Mouse (Mus musculus) kidney, embryonic 14.5 days (tissue): ENCODE data around the gene Gabrp. TPM values are rescaled to one million over a fixed set of nuclear protein-coding genes. Genes with fewer than 3 reads are reported as not detected.

Source experiments
- ATAC-seq: fragments of 200-750 bp; cut with Nextera tagmentation; 2 replicates; pipeline ENCODE4 v1.8.0; 2017; ENCODE audit warnings: moderate number of reproducible peaks, mild to moderate bottlenecking, moderate TSS enrichment, moderate library complexity; ENCODE audit not compliant: low FRiP score, low TSS enrichment
- H3K27ac ChIP-seq: fragments of 300-500 bp; sonication (generic); 2 replicates; pipeline ENCODE4 v1.5.1; 2014; ENCODE audit warnings: low read depth, mild to moderate bottlenecking, low read length, moderate library complexity, mixed read lengths
- H3K27me3 ChIP-seq: fragments of 300-500 bp; sonication (generic); 2 replicates; pipeline ENCODE4 v1.6.1; 2014; ENCODE audit warnings: mild to moderate bottlenecking, low read length; ENCODE audit not compliant: control insufficient read depth, insufficient read depth
- H3K36me3 ChIP-seq: fragments of 300-500 bp; sonication (generic); 2 replicates; pipeline ENCODE4 v1.6.1; 2014; ENCODE audit warnings: low read length, mixed read lengths; ENCODE audit not compliant: control insufficient read depth, insufficient read depth
- H3K4me1 ChIP-seq: fragments of 300-500 bp; sonication (generic); 2 replicates; pipeline ENCODE4 v1.6.1; 2014; ENCODE audit warnings: low read length, mixed read lengths; ENCODE audit not compliant: control insufficient read depth, insufficient read depth
- H3K4me2 ChIP-seq: fragments of 300-500 bp; sonication (generic); replicated peaks from 2 replicates; pipeline ENCODE4 v1.6.1; 2014; ENCODE audit warnings: low read depth, mild to moderate bottlenecking, low read length
- H3K4me3 ChIP-seq: fragments of 300-500 bp; sonication (generic); 2 replicates; pipeline ENCODE4 v1.5.1; 2014; ENCODE audit warnings: mild to moderate bottlenecking, low read length
- H3K9ac ChIP-seq: fragments of 300-500 bp; sonication (generic); 2 replicates; pipeline ENCODE4 v1.6.1; 2014; ENCODE audit warnings: low read depth, mild to moderate bottlenecking, low read length, moderate library complexity
- H3K9me3 ChIP-seq: fragments of 300-500 bp; sonication (generic); 2 replicates; pipeline ENCODE4 v1.6.1; 2016; ENCODE audit warnings: low read length; ENCODE audit not compliant: control insufficient read depth
- WGBS: fragments of 180-500 bp; shearing (Covaris S2); extraction: QIAGEN DNeasy Blood & Tissue Kit; methylation state at CpG from one replicate; pipeline ENCODE4 v1.1.7; 2014; 5-methylcytosine and 5-hydroxymethylcytosine counted together
- polyA plus RNA-seq: library from polyadenylated mRNA; unstranded; fragments of >200 nt; fragmentation: Nextera tagmentation; extraction: Ambion mirVana; gene quantifications from 2 replicates; pipeline ENCODE4 v1.2.1, GENCODE M21; 2014

The Gabrp gene
- polyA plus RNA-seq, 1 experiment from 2014 or later = 0.68 TPM

DNA sequence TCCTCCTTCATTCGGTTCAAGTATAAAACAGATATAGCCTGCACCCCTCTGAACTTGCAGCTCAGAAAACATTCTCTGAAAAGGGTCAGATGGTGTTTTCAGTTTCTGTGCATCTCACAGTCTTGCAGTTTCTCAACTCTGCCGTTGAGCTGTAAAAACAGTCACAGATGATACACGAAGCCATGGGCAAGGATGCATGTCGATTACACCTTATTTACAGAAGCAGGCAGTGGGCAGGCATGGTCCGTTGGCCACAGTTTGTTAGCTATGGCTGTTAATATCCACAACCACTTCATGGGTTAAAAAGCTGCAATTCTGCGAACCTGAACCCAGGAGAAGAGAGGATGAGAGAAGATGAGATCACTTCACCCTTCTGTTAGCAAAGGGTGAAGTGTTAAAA, 7.9 kb upstream of the Gabrp start:
- Histone ChIP-seq H3K27ac (no peak overlapping the region), H3K36me3 (no peaks in the 10 kb centered on the region), H3K4me2 (no peak overlapping the region), H3K4me1 (0 out of 2 replicates have a peak, but pooled peaks cover 2% of the 10 kb centered on the region), H3K9ac (no peak overlapping the region), H3K4me3 (no peak overlapping the region), H3K9me3 (no peaks in the 10 kb centered on the region), H3K27me3 (no peaks in the 10 kb centered on the region)
- WGBS = 25% methylated on average over 6 of the region's 6 CpGs
- ATAC-seq = peak; percentile 48; the same call in 1 of the 2 replicates

DNA sequence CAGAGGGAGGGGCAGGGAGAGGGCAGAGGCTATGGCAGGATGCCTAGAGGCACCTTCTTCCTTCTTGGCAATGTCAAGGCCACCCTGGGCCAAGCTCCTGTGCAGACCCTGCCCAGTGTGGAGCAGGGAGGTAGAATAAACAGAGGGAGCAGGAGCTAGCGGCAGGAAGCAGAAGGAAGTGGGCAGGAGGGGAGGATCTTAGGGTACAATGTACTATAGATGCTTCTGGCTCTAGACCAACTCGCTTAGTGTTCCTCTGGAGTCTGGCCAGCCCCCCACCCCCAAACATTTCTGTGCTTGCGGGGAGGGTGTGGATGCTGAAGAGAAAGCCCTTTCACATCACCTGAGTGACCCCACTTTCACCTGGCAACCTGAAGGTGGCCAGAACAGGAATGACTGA, 862 bp upstream of the Gabrp start:
- Histone ChIP-seq H3K4me3 (no peak overlapping the region), H3K9ac (no peak overlapping the region), H3K27me3 (no peaks in the 10 kb centered on the region), H3K36me3 (no peaks in the 10 kb centered on the region), H3K4me1 (no peaks in the 10 kb centered on the region), H3K9me3 (no peaks in the 10 kb centered on the region), H3K27ac (no peak overlapping the region), H3K4me2 (no peak overlapping the region)
- WGBS = 50% methylated on average over 3 of the region's 3 CpGs
- ATAC-seq = no peak

GRCm38 (mm10) chr11:33574944-33575343, 3.8 kb downstream of the Gabrp start:
- Histone ChIP-seq H3K36me3 (no peaks in the 10 kb centered on the region), H3K4me3 (no peak overlapping the region), H3K27ac (no peak overlapping the region), H3K27me3 (no peaks in the 10 kb centered on the region), H3K4me2 (no peak overlapping the region), H3K9me3 (no peaks in the 10 kb centered on the region), H3K4me1 (no peaks in the 10 kb centered on the region), H3K9ac (no peak overlapping the region)
- WGBS = 81% methylated on average over 3 of the region's 3 CpGs
- no peak for ATAC-seq

DNA sequence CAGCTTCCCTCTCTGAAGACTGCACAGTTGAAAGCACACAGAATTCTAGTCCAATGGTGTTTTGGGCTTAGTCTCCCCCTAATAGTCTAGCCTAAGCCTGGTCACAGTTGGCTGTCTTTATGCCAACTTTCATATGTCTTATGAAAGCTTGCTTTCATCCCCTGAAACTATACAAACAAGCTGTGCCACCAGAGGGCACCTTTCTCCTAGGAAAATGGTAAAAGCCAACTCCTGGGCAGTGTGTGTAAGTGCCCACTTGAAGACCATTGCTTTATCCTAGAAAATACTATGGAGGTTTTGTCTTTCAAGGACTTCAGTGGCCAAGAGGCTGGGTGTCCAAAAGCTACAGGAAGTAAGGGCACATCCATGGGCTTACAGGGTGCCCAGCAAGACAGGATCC, 8.3 kb downstream of the Gabrp start:
- no peak overlapping the region for H3K9ac ChIP-seq
- no peak for ATAC-seq
- no peaks in the 10 kb centered on the region for H3K4me1 ChIP-seq

GRCm38 (mm10) chr11:33563921-33564320, 14.8 kb downstream of the Gabrp start:
- 92% methylated on average over 2 of the region's 2 CpGs for WGBS
- H3K4me1 ChIP-seq = no peaks in the 10 kb centered on the region

More for the DNA sequence above, 8.3 kb downstream of the Gabrp start:
- no peaks in the 10 kb centered on the region for H3K9me3 ChIP-seq
- no peak overlapping the region for H3K4me3 ChIP-seq
- H3K36me3 ChIP-seq = no peaks in the 10 kb centered on the region
- H3K27ac ChIP-seq = no peak overlapping the region
- H3K27me3 ChIP-seq = no peaks in the 10 kb centered on the region
- H3K4me2 ChIP-seq = no peak overlapping the region

GRCm38 (mm10) chr11:33554123-33554522, 24.6 kb downstream of the Gabrp start:
- Histone ChIP-seq H3K36me3 (no peaks in the 10 kb centered on the region), H3K9me3 (no peaks in the 10 kb centered on the region), H3K27me3 (no peaks in the 10 kb centered on the region), H3K4me1 (no peaks in the 10 kb centered on the region), H3K4me2 (no peak overlapping the region), H3K4me3 (no peak overlapping the region), H3K27ac (no peak overlapping the region), H3K9ac (no peak overlapping the region)
- ATAC-seq = no peak
- 79% methylated on average over 8 of the region's 8 CpGs for WGBS

More at GRCm38 (mm10) chr11:33563921-33564320, 14.8 kb downstream of the Gabrp start:
- no peaks in the 10 kb centered on the region for H3K9me3 ChIP-seq
- H3K9ac ChIP-seq = no peak overlapping the region
- H3K4me3 ChIP-seq = no peak overlapping the region
- ATAC-seq = no peak
- H3K27ac ChIP-seq = no peak overlapping the region
- no peak overlapping the region for H3K4me2 ChIP-seq
- no peaks in the 10 kb centered on the region for H3K36me3 ChIP-seq
- H3K27me3 ChIP-seq = no peaks in the 10 kb centered on the region

DNA sequence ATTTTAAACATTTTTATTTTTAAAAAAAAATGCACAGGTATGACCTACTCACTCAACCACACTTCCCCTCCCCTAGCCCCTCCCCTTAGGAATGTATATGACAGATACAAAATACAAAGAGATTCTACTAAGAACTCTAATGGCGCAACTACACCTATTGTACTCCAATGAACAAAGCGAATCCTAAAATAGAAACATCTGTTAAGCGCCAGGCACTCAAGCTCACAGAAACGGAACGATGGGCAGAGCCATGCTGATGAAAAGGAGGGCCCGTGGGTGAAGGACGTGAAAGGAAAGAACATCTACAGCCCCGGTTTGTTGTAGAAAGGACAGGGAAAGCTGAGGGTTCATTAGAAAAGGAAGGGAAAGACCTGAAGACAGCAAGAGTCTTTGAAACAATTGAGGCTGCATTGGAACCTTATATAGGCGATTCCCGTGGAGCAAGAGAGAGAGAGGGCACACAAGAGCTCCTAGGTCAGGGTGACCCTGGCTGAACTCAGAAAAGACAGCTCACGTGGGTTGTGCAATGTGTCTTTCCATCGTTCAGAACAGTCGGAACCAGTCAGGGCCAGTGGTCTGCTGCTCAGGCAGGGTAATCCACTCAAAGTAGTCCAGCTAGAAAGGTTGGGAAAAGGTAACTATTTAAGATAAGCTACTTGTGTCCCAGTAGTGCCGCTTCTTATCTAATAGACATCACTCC, 27.7 kb downstream of the Gabrp start:
- Histone ChIP-seq H3K36me3 (no peaks in the 10 kb centered on the region), H3K9me3 (no peaks in the 10 kb centered on the region), H3K4me2 (no peak overlapping the region), H3K4me3 (no peak overlapping the region), H3K4me1 (no peaks in the 10 kb centered on the region), H3K9ac (no peak overlapping the region), H3K27me3 (no peaks in the 10 kb centered on the region), H3K27ac (no peak overlapping the region)
- no peak for ATAC-seq
- 77% methylated on average over 14 of the region's 14 CpGs for WGBS

GRCm38 (mm10) chr11:33547386-33547785, 31.4 kb downstream of the Gabrp start:
- Histone ChIP-seq H3K9ac (no peak overlapping the region), H3K4me3 (no peak overlapping the region), H3K36me3 (no peaks in the 10 kb centered on the region), H3K9me3 (no peaks in the 10 kb centered on the region), H3K4me2 (no peak overlapping the region), H3K27me3 (no peaks in the 10 kb centered on the region), H3K27ac (no peak overlapping the region), H3K4me1 (no peaks in the 10 kb centered on the region)
- ATAC-seq = no peak
- WGBS = 62% methylated on average over 2 of the region's 2 CpGs

- Histone ChIP-seq H3K4me3 (no peak overlapping the region), H3K9me3 (no peaks in the 10 kb centered on the region), H3K36me3 (no peaks in the 10 kb centered on the region), H3K4me1 (no peaks in the 10 kb centered on the region), H3K9ac (no peak overlapping the region), H3K27ac (no peak overlapping the region), H3K4me2 (no peak overlapping the region), H3K27me3 (no peaks in the 10 kb centered on the region)
- no peak for ATAC-seq
- 90% methylated on average over 2 of the region's 2 CpGs for WGBS
Measured at GRCm38 (mm10) chr11:33544945-33545344, 33.8 kb downstream of the Gabrp start.
